Comparison of ENCODE assay signal across 8 mouse cellular contexts in the genomic region with DNA sequence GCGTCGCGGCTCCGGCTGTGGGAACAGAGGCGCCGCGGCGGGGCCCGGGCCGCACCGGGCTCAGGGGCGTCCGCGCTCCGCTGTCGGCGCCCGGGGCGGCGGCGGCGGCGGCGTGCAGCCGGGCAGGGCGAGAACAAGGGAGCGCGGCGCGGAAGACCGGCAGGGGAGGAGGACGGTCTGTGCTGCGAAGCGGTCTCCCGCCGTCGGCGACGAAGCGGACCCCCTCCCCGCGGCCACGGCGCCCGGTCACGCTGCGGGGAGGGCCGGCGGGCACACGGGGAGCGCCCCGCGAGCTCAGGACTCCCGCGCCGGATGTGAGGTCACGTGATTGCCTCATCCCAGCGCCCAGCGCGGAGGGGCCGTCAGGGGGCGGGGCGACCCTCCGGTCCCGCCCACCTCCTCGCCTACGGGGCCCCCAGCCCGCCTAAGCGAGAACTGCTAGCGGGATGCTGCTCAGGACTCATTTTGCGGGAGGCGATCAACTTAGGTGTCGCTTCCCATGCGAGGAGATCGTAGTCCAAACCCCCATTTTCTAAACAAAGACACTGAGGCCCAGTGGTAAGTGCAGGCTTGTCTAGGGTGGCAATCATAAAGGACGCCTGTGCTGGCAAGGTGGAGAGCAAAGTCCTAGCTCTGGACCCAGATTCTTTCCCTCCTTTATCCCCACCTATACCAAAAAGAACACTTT. TPM values are rescaled to one million over a fixed set of nuclear protein-coding genes. Genes with fewer than 3 reads are reported as not detected.
DNase-seq lines count a peak whose midpoint lies in the region; ATAC-seq and TF ChIP-seq lines count a peak whose summit lies in the region.

No protein-coding gene starts in this region.

- peaks cover 35% of the 10 kb centered on the region for H3K36me3 ChIP-seq in C2C12 (ENCODE audit: control insufficient read depth, insufficient read depth)
- peaks cover 22% of the 10 kb centered on the region for H3K36me3 ChIP-seq in heart, embryonic 10.5 days
- H3K36me3 ChIP-seq in kidney, embryonic 14.5 days (ENCODE audit: control insufficient read depth, insufficient read depth, low read length): peaks cover 7% of the 10 kb centered on the region; the same call in 1 of the 2 replicates
- H3K36me3 ChIP-seq in limb, embryonic 15.5 days: peaks cover 6% of the 10 kb centered on the region; the same call in 1 of the 2 replicates
- H3K36me3 ChIP-seq in midbrain, postnatal 0 days (ENCODE audit: insufficient read depth, low read length): no peaks in the 10 kb centered on the region

- no peaks in the 10 kb centered on the region for H3K27me3 ChIP-seq in C2C12 (ENCODE audit: control insufficient read depth, insufficient read depth, insufficient read length)
- no peaks in the 10 kb centered on the region for H3K27me3 ChIP-seq in heart, embryonic 10.5 days (ENCODE audit: insufficient read depth, poor library complexity, severe bottlenecking)
- no peaks in the 10 kb centered on the region for H3K27me3 ChIP-seq in kidney, embryonic 14.5 days (ENCODE audit: control insufficient read depth, insufficient read depth, low read length)
- no peaks in the 10 kb centered on the region for H3K27me3 ChIP-seq in limb, embryonic 15.5 days
- no peaks in the 10 kb centered on the region for H3K27me3 ChIP-seq in midbrain, postnatal 0 days (ENCODE audit: insufficient read depth, low read length)

- TF ChIP-seq POLR2A in embryonic fibroblast, embryonic 13.5 days (IDR thresholded peaks at IDR 0.05; ENCODE audit: low read depth, low read length): peak; percentile 89

- H3K79me3 ChIP-seq in C2C12 (ENCODE audit: low read depth): peaks cover 45% of the 10 kb centered on the region

- no peaks in the 10 kb centered on the region for H3K9me3 ChIP-seq in heart, embryonic 10.5 days
- H3K9me3 ChIP-seq in kidney, embryonic 14.5 days (ENCODE audit: control insufficient read depth, low read length): no peaks in the 10 kb centered on the region; the same call in 1 of the 2 replicates
- no peaks in the 10 kb centered on the region for H3K9me3 ChIP-seq in limb, embryonic 15.5 days
- 0 out of 2 replicates have a peak, but pooled peaks cover 4% of the 10 kb centered on the region for H3K9me3 ChIP-seq in midbrain, postnatal 0 days (ENCODE audit: low read length)

- WGBS in heart, embryonic 10.5 days: 2% methylated on average over 74 of the region's 76 CpGs
- under 1% methylated on average over 70 of the region's 76 CpGs for WGBS in kidney, embryonic 14.5 days
- 0% methylated on average over 36 of the region's 76 CpGs for WGBS in limb, embryonic 15.5 days
- under 1% methylated on average over 55 of the region's 76 CpGs for WGBS in midbrain, postnatal 0 days

- ATAC-seq in kidney, embryonic 14.5 days (ENCODE audit: low FRiP score, low TSS enrichment): peak; percentile 94
- ATAC-seq in limb, embryonic 15.5 days (ENCODE audit: insufficient number of reproducible peaks, low FRiP score, low TSS enrichment, low read depth): peak; percentile 86
- ATAC-seq in midbrain, postnatal 0 days (ENCODE audit: low FRiP score): peak; percentile 93

- H3ac ChIP-seq in C2C12 (ENCODE audit: control insufficient read depth, insufficient read length, low read depth): peak overlapping the region; percentile 93

- TF ChIP-seq CTCF in C2C12 (IDR thresholded peaks at IDR 0.05; ENCODE audit: control insufficient read depth, insufficient read depth, insufficient read length): no peak
- TF ChIP-seq CTCF in embryonic fibroblast, embryonic 13.5 days (IDR thresholded peaks at IDR 0.05; ENCODE audit: borderline replicate concordance, insufficient read depth, low read length): no peak
- no peak; the same call in 1 of the 2 replicates for TF ChIP-seq CTCF in midbrain, postnatal 0 days (IDR thresholded peaks at IDR 0.05)

- H3K27ac ChIP-seq in embryonic fibroblast, embryonic 13.5 days (ENCODE audit: insufficient read depth, low read length): peak overlapping the region; percentile 36; the same call in 1 of the 2 replicates
- H3K27ac ChIP-seq in heart, embryonic 10.5 days: peak overlapping the region; percentile 96
- H3K27ac ChIP-seq in kidney, embryonic 14.5 days (ENCODE audit: low read depth, low read length): peak overlapping the region; percentile 88
- peak overlapping the region; percentile 82 for H3K27ac ChIP-seq in limb, embryonic 15.5 days
- peak overlapping the region; percentile 73 for H3K27ac ChIP-seq in midbrain, postnatal 0 days (ENCODE audit: low read depth, low read length)

- peak; percentile 95 for DNase-seq in brain, adult 2 months (ENCODE audit: low read depth, low spot score)
- DNase-seq in heart, embryonic 10.5 days (ENCODE audit: low spot score): peak; percentile 95
- peak; percentile 94 for DNase-seq in midbrain, postnatal 0 days (ENCODE audit: low spot score)
- DNase-seq in spleen, postnatal 10 days (ENCODE audit: low spot score in 2 of 2): peak; percentile 89 to 92

- H3K79me2 ChIP-seq in C2C12 (ENCODE audit: control insufficient read depth, insufficient read depth): peaks cover 52% of the 10 kb centered on the region

- peak overlapping the region; percentile 95 for H3K9ac ChIP-seq in kidney, embryonic 14.5 days (ENCODE audit: low read depth, low read length)
- H3K9ac ChIP-seq in limb, embryonic 15.5 days: peak overlapping the region; percentile 91
- H3K9ac ChIP-seq in midbrain, postnatal 0 days (replicated peaks; ENCODE audit: low read length, poor library complexity, severe bottlenecking): peak overlapping the region; percentile 91

- H3K4me3 ChIP-seq in C2C12 (ENCODE audit: insufficient read depth, poor library complexity, severe bottlenecking): peak overlapping the region; percentile 74
- H3K4me3 ChIP-seq in embryonic fibroblast, embryonic 13.5 days (ENCODE audit: insufficient read depth, low read length): peak overlapping the region; percentile 54
- peak overlapping the region; percentile 95 for H3K4me3 ChIP-seq in heart, embryonic 10.5 days
- peak overlapping the region; percentile 94 for H3K4me3 ChIP-seq in kidney, embryonic 14.5 days (ENCODE audit: low read length)
- H3K4me3 ChIP-seq in limb, embryonic 15.5 days: peak overlapping the region; percentile 90
- peak overlapping the region; percentile 94 for H3K4me3 ChIP-seq in midbrain, postnatal 0 days (ENCODE audit: low read depth, low read length)

- H3K4me2 ChIP-seq in kidney, embryonic 14.5 days (replicated peaks; ENCODE audit: low read depth, low read length): peak overlapping the region; percentile 92
- H3K4me2 ChIP-seq in limb, embryonic 15.5 days: peak overlapping the region; percentile 90
- peak overlapping the region; percentile 89 for H3K4me2 ChIP-seq in midbrain, postnatal 0 days (ENCODE audit: low read depth, low read length, poor library complexity, severe bottlenecking)

- H3K4me1 ChIP-seq in embryonic fibroblast, embryonic 13.5 days (ENCODE audit: control insufficient read depth, insufficient read depth, low read length): peaks cover 8% of the 10 kb centered on the region
- H3K4me1 ChIP-seq in heart, embryonic 10.5 days: peaks cover 30% of the 10 kb centered on the region
- H3K4me1 ChIP-seq in kidney, embryonic 14.5 days (ENCODE audit: control insufficient read depth, insufficient read depth, low read length): peaks cover 18% of the 10 kb centered on the region
- H3K4me1 ChIP-seq in limb, embryonic 15.5 days: peaks cover 19% of the 10 kb centered on the region
- H3K4me1 ChIP-seq in midbrain, postnatal 0 days (ENCODE audit: insufficient read depth, low read length): peaks cover 7% of the 10 kb centered on the region; the same call in 1 of the 2 replicates

TF ChIP-seq in C2C12, 6 proteins besides CTCF, POLR2A, EP300 and RAD21:
- peak; percentile 85 for TF ChIP-seq CEBPB (IDR thresholded peaks at IDR 0.05; ENCODE audit: low read depth)
- TF ChIP-seq MAX (IDR thresholded peaks at IDR 0.05): no peak
- peak; percentile 78 for TF ChIP-seq USF1 (IDR thresholded peaks at IDR 0.05; ENCODE audit: low read depth)
- TF ChIP-seq FOSL1 (IDR thresholded peaks at IDR 0.05; ENCODE audit: insufficient read depth, low read length, poor library complexity, severe bottlenecking): no peak
- TF ChIP-seq MYOG (IDR thresholded peaks at IDR 0.05; ENCODE audit: control insufficient read depth, extremely low read depth, insufficient read length): no peak
- TF ChIP-seq MYOD1 (IDR thresholded peaks at IDR 0.05; ENCODE audit: control insufficient read depth, insufficient read length, low read depth): no peak

RNA-seq across cellular contexts. Expression of a gene that starts 17.1 kb away (rescaled TPM):
- 30.5 TPM for polyA plus RNA-seq in C2C12 (2012; fragmentation: generic; extraction: Trizol)
- polyA plus RNA-seq in embryonic fibroblast, embryonic 13.5 days (2011; ENCODE audit: insufficient read length, low read depth, missing spikeins): 103 and 135 TPM in 2 replicates
- polyA plus RNA-seq in heart, embryonic 10.5 days (2016; fragmentation: Nextera tagmentation; extraction: Ambion mirVana): 12.3 and 13.1 TPM in 2 replicates
- 13.5 and 20.2 TPM in 2 replicates for polyA plus RNA-seq in kidney, embryonic 14.5 days (2014; fragmentation: Nextera tagmentation; extraction: Ambion mirVana)
- 8.1 and 10.2 TPM in 2 replicates for polyA plus RNA-seq in limb, embryonic 15.5 days (2015; fragmentation: Nextera tagmentation; extraction: Ambion mirVana)
- 34.1 and 40.4 TPM in 2 replicates for total RNA-seq in midbrain, postnatal 0 days (2014; rRNA removed)
- polyA plus RNA-seq in midbrain, postnatal 0 days (2015; fragmentation: Nextera tagmentation; extraction: Ambion mirVana): 4.9 and 7.2 TPM in 2 replicates

Comparison
In these comparisons a context has a peak if more than half of its experiments do, and no peak if none do; other contexts are left out.
1. Peak in every context shown above with its lines: DNase-seq, ATAC-seq, H3K4me3 ChIP-seq and H3K27ac ChIP-seq.
2. H3K27ac ChIP-seq: peak in every context shown above with its lines; median percentile 96 in heart, embryonic 10.5 days; 88 in kidney, embryonic 14.5 days; 82 in limb, embryonic 15.5 days; 73 in midbrain, postnatal 0 days; 36 in embryonic fibroblast, embryonic 13.5 days.